Mouse (Mus musculus) kidney, embryonic 14.5 days (tissue): ENCODE data around the gene Zfp503. TPM values are rescaled to one million over a fixed set of nuclear protein-coding genes. Genes with fewer than 3 reads are reported as not detected.

Experiments
- ATAC-seq: fragments of 200-750 bp; cut with Nextera tagmentation; 2 replicates; pipeline ENCODE4 v1.8.0; 2017; ENCODE audit warnings: moderate number of reproducible peaks, mild to moderate bottlenecking, moderate TSS enrichment, moderate library complexity; ENCODE audit not compliant: low FRiP score, low TSS enrichment
- H3K27ac ChIP-seq: fragments of 300-500 bp; sonication (generic); 2 replicates; pipeline ENCODE4 v1.5.1; 2014; ENCODE audit warnings: low read depth, mild to moderate bottlenecking, low read length, moderate library complexity, mixed read lengths
- H3K27me3 ChIP-seq: fragments of 300-500 bp; sonication (generic); 2 replicates; pipeline ENCODE4 v1.6.1; 2014; ENCODE audit warnings: mild to moderate bottlenecking, low read length; ENCODE audit not compliant: control insufficient read depth, insufficient read depth
- H3K36me3 ChIP-seq: fragments of 300-500 bp; sonication (generic); 2 replicates; pipeline ENCODE4 v1.6.1; 2014; ENCODE audit warnings: low read length, mixed read lengths; ENCODE audit not compliant: control insufficient read depth, insufficient read depth
- H3K4me1 ChIP-seq: fragments of 300-500 bp; sonication (generic); 2 replicates; pipeline ENCODE4 v1.6.1; 2014; ENCODE audit warnings: low read length, mixed read lengths; ENCODE audit not compliant: control insufficient read depth, insufficient read depth
- H3K4me2 ChIP-seq: fragments of 300-500 bp; sonication (generic); replicated peaks from 2 replicates; pipeline ENCODE4 v1.6.1; 2014; ENCODE audit warnings: low read depth, mild to moderate bottlenecking, low read length
- H3K4me3 ChIP-seq: fragments of 300-500 bp; sonication (generic); 2 replicates; pipeline ENCODE4 v1.5.1; 2014; ENCODE audit warnings: mild to moderate bottlenecking, low read length
- H3K9ac ChIP-seq: fragments of 300-500 bp; sonication (generic); 2 replicates; pipeline ENCODE4 v1.6.1; 2014; ENCODE audit warnings: low read depth, mild to moderate bottlenecking, low read length, moderate library complexity
- H3K9me3 ChIP-seq: fragments of 300-500 bp; sonication (generic); 2 replicates; pipeline ENCODE4 v1.6.1; 2016; ENCODE audit warnings: low read length; ENCODE audit not compliant: control insufficient read depth
- WGBS: fragments of 180-500 bp; shearing (Covaris S2); extraction: QIAGEN DNeasy Blood & Tissue Kit; methylation state at CpG from one replicate; pipeline ENCODE4 v1.1.7; 2014; 5-methylcytosine and 5-hydroxymethylcytosine counted together
- polyA plus RNA-seq: library from polyadenylated mRNA; unstranded; fragments of >200 nt; fragmentation: Nextera tagmentation; extraction: Ambion mirVana; gene quantifications from 2 replicates; pipeline ENCODE4 v1.2.1, GENCODE M21; 2014

The Zfp503 gene
- polyA plus RNA-seq, 1 experiment from 2014 or later: 26.7 TPM

GRCm38 (mm10) chr14:21983311-21983949, 6.0 kb downstream of the Zfp503 start:
- peak overlapping the region; percentile 75 for H3K4me2 ChIP-seq

DNA sequence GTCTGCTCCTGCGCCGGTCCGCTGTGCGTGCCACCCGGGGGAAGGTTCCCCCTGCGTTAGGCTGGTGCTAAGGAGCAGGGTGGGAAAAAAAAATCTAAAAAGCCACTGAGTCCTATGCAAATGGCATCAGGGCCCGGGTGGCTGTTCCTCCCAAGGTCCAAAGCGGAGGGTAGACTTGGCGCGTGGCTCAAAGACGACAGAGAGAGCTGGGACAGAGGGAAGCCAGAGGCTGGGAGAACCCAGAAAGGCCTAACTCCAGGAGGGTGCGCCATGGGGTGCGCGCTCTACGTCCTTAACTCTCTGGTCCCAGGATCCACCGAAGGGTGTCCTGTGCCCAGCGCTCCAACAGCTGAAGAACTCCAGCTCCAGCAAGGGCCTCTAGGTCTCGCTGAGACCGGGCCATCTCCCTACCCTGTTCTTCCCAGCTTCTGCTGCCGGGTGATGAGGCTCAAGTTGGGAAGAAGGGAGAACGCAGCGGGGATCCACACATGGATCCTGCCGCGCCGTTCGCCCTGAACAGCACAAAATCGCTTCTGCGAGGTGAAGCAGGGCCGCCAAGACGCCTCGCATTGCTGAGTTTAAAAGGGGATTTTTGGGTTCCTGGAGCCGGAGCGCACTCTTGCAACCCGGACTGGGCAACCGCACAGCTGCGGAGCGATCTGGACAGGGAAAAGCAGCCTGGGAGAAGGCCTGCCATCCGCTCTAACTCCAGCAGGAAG, 6.7 kb downstream of the Zfp503 start:
- H3K9me3 ChIP-seq: no peaks in the 10 kb centered on the region
- peaks cover 8% of the 10 kb centered on the region; the same call in 1 of the 2 replicates for H3K4me1 ChIP-seq
- H3K27ac ChIP-seq: peak overlapping the region; percentile 93
- H3K27me3 ChIP-seq: no peaks in the 10 kb centered on the region
- H3K36me3 ChIP-seq: peaks cover 28% of the 10 kb centered on the region
- H3K9ac ChIP-seq: peak overlapping the region; percentile 78
- ATAC-seq: peak; percentile 8
- peak overlapping the region; percentile 75 for H3K4me2 ChIP-seq
- WGBS: 5% methylated on average over 38 of the region's 38 CpGs
- peak overlapping the region; percentile 99 for H3K4me3 ChIP-seq

More at GRCm38 (mm10) chr14:21983311-21983949, 6.0 kb downstream of the Zfp503 start:
- 3% methylated on average over 22 of the region's 22 CpGs for WGBS
- Histone ChIP-seq H3K9me3 (no peaks in the 10 kb centered on the region), H3K4me3 (peak overlapping the region; percentile 99), H3K4me1 (peaks cover 8% of the 10 kb centered on the region; the same call in 1 of the 2 replicates), H3K36me3 (peaks cover 28% of the 10 kb centered on the region), H3K9ac (peak overlapping the region; percentile 78), H3K27me3 (no peaks in the 10 kb centered on the region), H3K27ac (peak overlapping the region; percentile 93)
- no peak for ATAC-seq

DNA sequence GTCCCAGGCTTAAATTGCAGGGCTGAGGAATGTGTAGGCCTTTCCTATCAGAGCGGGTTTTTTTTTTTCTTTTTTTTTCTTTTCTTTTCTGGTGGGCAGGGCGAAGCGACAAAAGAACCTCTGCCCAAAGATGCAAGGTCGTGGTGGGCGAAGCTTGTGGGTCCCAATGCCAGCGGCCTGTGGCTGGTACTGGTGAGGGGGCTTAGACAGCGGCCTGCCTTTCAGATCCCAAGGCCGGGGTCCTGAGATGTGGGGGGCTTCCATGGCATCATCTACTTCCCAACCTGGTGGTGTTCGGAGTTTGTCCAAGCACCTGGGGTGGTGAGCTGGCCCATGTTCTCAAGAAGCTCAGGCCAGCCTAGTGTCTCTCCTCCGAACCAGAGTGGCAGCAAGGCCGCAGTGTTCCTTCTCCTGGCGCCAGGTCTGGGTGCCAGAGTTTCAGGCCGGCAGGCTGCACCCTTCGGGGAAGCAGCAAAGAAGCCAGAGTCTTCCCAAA, 7.3 kb downstream of the Zfp503 start:
- Histone ChIP-seq H3K4me3 (peak overlapping the region; percentile 99), H3K9ac (peak overlapping the region; percentile 78), H3K36me3 (peaks cover 28% of the 10 kb centered on the region), H3K27me3 (no peaks in the 10 kb centered on the region), H3K9me3 (no peaks in the 10 kb centered on the region), H3K27ac (peak overlapping the region; percentile 93), H3K4me1 (peaks cover 8% of the 10 kb centered on the region; the same call in 1 of the 2 replicates), H3K4me2 (peak overlapping the region; percentile 75)
- WGBS: 13% methylated on average over 14 of the region's 14 CpGs
- peak; percentile 23 for ATAC-seq

- Histone ChIP-seq H3K4me3 (peak overlapping the region; percentile 99), H3K4me1 (peaks cover 8% of the 10 kb centered on the region; the same call in 1 of the 2 replicates), H3K9me3 (0 out of 2 replicates have a peak, but pooled peaks cover 1% of the 10 kb centered on the region), H3K9ac (peak overlapping the region; percentile 78; the same call in 1 of the 2 replicates), H3K27ac (peak overlapping the region; percentile 47; the same call in 1 of the 2 replicates), H3K36me3 (peaks cover 28% of the 10 kb centered on the region), H3K27me3 (no peaks in the 10 kb centered on the region), H3K4me2 (peak overlapping the region; percentile 39)
- ATAC-seq: peak; percentile 89
- WGBS: 2% methylated on average over 22 of the region's 22 CpGs
Measured at GRCm38 (mm10) chr14:21981462-21981861, 7.9 kb downstream of the Zfp503 start.

GRCm38 (mm10) chr14:21968978-21969377, 20.4 kb downstream of the Zfp503 start:
- 32% methylated on average over 4 of the region's 4 CpGs for WGBS
- Histone ChIP-seq H3K4me3 (no peak overlapping the region), H3K36me3 (no peaks in the 10 kb centered on the region), H3K9me3 (no peaks in the 10 kb centered on the region; the same call in 1 of the 2 replicates), H3K4me1 (no peaks in the 10 kb centered on the region), H3K9ac (no peak overlapping the region), H3K27me3 (no peaks in the 10 kb centered on the region; the same call in 1 of the 2 replicates), H3K4me2 (no peak overlapping the region), H3K27ac (no peak overlapping the region)
- peak; percentile 85 for ATAC-seq

GRCm38 (mm10) chr14:21967375-21968010, 21.9 kb downstream of the Zfp503 start:
- 26% methylated on average over 12 of the region's 12 CpGs for WGBS
- no peak overlapping the region for H3K4me3 ChIP-seq
- no peak overlapping the region for H3K27ac ChIP-seq
- H3K9ac ChIP-seq: no peak overlapping the region
- no peak overlapping the region for H3K4me2 ChIP-seq
- H3K36me3 ChIP-seq: no peaks in the 10 kb centered on the region
- H3K4me1 ChIP-seq: no peaks in the 10 kb centered on the region; the same call in 1 of the 2 replicates
- H3K9me3 ChIP-seq: no peaks in the 10 kb centered on the region; the same call in 1 of the 2 replicates
- H3K27me3 ChIP-seq: no peaks in the 10 kb centered on the region; the same call in 1 of the 2 replicates
- ATAC-seq: no peak; the same call in 1 of the 2 replicates

DNA sequence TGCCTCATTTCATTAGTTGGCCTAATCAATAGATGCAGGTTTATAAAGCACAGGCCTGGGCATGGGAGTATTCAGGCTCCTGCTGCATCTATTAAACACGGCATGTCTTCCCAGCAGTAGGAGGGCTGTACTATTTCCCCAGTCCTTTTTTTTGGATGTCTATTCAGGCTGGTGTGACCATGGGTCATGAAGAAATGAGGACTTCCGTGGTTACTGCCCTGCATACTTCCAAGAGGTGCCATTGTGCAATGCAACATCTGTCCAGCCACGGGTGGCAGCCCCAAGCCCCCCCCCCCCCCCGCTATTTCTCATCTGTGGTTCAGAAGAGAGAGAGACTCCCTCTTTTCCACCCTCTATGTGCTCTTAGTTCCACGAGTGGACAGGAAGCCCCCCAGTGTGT, 23.1 kb downstream of the Zfp503 start:
- no peak for ATAC-seq
- no peak overlapping the region for H3K4me3 ChIP-seq
- H3K9ac ChIP-seq: no peak overlapping the region
- no peak overlapping the region for H3K27ac ChIP-seq
- no peaks in the 10 kb centered on the region for H3K36me3 ChIP-seq
- no peak overlapping the region for H3K4me2 ChIP-seq
- WGBS: 61% methylated on average over 5 of the region's 5 CpGs
- peaks cover 4% of the 10 kb centered on the region; the same call in 1 of the 2 replicates for H3K4me1 ChIP-seq
- no peaks in the 10 kb centered on the region; the same call in 1 of the 2 replicates for H3K9me3 ChIP-seq
- no peaks in the 10 kb centered on the region; the same call in 1 of the 2 replicates for H3K27me3 ChIP-seq

GRCm38 (mm10) chr14:21962381-21963050, 26.9 kb downstream of the Zfp503 start:
- H3K36me3 ChIP-seq: no peaks in the 10 kb centered on the region
- H3K9me3 ChIP-seq: no peaks in the 10 kb centered on the region
- H3K4me2 ChIP-seq: peak overlapping the region; percentile 8
- no peak overlapping the region; the same call in 1 of the 2 replicates for H3K4me3 ChIP-seq
- peaks cover 9% of the 10 kb centered on the region; the same call in 1 of the 2 replicates for H3K4me1 ChIP-seq
- 18% methylated on average over 22 of the region's 22 CpGs for WGBS
- H3K9ac ChIP-seq: no peak overlapping the region
- ATAC-seq: peak; percentile 66
- H3K27me3 ChIP-seq: no peaks in the 10 kb centered on the region
- peak overlapping the region; percentile 25; the same call in 1 of the 2 replicates for H3K27ac ChIP-seq
